Mouse (Mus musculus) brain, embryonic 14.5 days (tissue): ENCODE results near the gene Kctd12. TPM values are rescaled to one million over a fixed set of nuclear protein-coding genes. Genes with fewer than 3 reads are reported as not detected.

Source experiments
- DNase-seq: peaks from one replicate; pipeline ENCODE4 v3.0.0-alpha.2; 2011; ENCODE audit warnings: low read depth
- CTCF ChIP-seq: fragments of 200-500 bp; IDR thresholded peaks from 2 replicates; pipeline ENCODE4 v1.5.1; 2012; ENCODE audit warnings: inconsistent platforms, mild to moderate bottlenecking, moderate library complexity, borderline replicate concordance; ENCODE audit not compliant: insufficient read depth, insufficient read length; ENCODE audit errors: extremely low read depth
- POLR2A ChIP-seq: fragments of 200-500 bp; IDR thresholded peaks from 2 replicates; pipeline ENCODE4 v1.6.1; 2012; ENCODE audit warnings: mild to moderate bottlenecking, inconsistent platforms, borderline replicate concordance; ENCODE audit not compliant: poor library complexity, insufficient read depth, insufficient read length, severe bottlenecking; ENCODE audit errors: extremely low read depth
- polyA plus RNA-seq: library from polyadenylated mRNA; depleted of rRNA; stranded (reverse); fragments of >200 nt; gene quantifications from 2 replicates; pipeline ENCODE4 v1.2.3, GENCODE M21; 2012; rRNA removed

Gene Kctd12
- polyA plus RNA-seq, 1 experiment = 39.3 TPM

GRCm38 (mm10) chr14:102951974-102952373 is 30.5 kb downstream of the Kctd12 start:
- DNase-seq = no peak
- TF ChIP-seq CTCF = no peak

- TF ChIP-seq POLR2A (no peak), CTCF (no peak)
- peak; percentile 33 for DNase-seq
These were observed 34.6 kb downstream of the Kctd12 start for GRCm38 (mm10) chr14:102947796-102948195.

- TF ChIP-seq CTCF = no peak
- TF ChIP-seq POLR2A = no peak
- no peak for DNase-seq
These were observed 40.1 kb downstream of the Kctd12 start for GRCm38 (mm10) chr14:102942222-102942843.

GRCm38 (mm10) chr14:102934878-102935277 is 47.6 kb downstream of the Kctd12 start:
- TF ChIP-seq POLR2A = no peak
- TF ChIP-seq CTCF = no peak
- no peak for DNase-seq

GRCm38 (mm10) chr14:102930933-102931332 is 51.5 kb downstream of the Kctd12 start:
- no peak for DNase-seq
- no peak for TF ChIP-seq POLR2A
- no peak for TF ChIP-seq CTCF

- no peak for TF ChIP-seq CTCF
- no peak for TF ChIP-seq POLR2A
- no peak for DNase-seq
These were observed 52.9 kb downstream of the Kctd12 start for GRCm38 (mm10) chr14:102929545-102929944.

DNA sequence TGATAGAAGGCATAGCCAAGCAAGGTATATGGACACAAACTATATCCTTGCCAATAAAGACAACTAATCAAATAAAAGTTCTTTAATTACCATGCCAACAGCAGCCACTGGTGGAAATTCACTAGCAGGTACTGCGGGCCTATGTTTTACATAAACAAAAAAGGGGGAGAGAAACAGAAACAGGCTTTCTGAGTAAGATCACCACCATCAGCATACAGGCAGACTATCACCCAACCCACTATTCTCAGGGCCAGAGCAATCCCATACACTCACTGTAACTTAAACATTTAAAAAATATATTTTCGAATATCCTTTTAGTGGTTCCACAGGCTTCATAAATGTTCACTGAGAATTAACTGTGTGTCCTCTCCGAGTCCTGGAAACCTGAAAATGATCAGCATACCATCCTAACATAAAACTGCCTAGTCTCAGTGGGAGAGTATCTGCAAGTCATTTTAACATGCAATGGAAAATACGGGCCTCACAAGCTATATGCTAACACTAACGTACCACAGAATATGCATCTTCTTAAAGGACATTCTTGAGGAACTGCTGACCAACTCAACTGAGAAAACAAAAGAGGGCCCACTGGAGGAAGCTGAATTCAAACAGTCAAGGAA is 54.5 kb downstream of the Kctd12 start:
- no peak for TF ChIP-seq POLR2A
- TF ChIP-seq CTCF = no peak
- DNase-seq = no peak

Other genes starting within 250 kb of the Kctd12 start
- 0.03 TPM in 1 of 2 replicates, not detected in the other for gene Acod1, start 64.3 kb upstream of the Kctd12 start, polyA plus RNA-seq
- 8.6 and 9.7 TPM in 2 replicates for gene Cln5, start 87.6 kb upstream of the Kctd12 start, polyA plus RNA-seq
- 78.8 and 84.4 TPM in 2 replicates for gene Fbxl3, start 116.9 kb upstream of the Kctd12 start, polyA plus RNA-seq